Mouse (Mus musculus) E14TG2a.4 (cell line): Measurements from ENCODE around the gene Il4.

Experiments
- CTCF ChIP-seq: conservative IDR thresholded peaks from 2 replicates; pipeline ENCODE4 v1.5.1; 2014; ENCODE audit warnings: low read length
- NANOG ChIP-seq: IDR thresholded peaks from 2 replicates; pipeline ENCODE4 v1.6.1; 2014; ENCODE audit warnings: borderline replicate concordance, low read length, mixed read lengths
- POU5F1 ChIP-seq: IDR thresholded peaks from 2 replicates; pipeline ENCODE4 v1.6.1; 2014; ENCODE audit warnings: low read length, borderline replicate concordance

- TF ChIP-seq CTCF = no peak
- TF ChIP-seq NANOG = no peak
- TF ChIP-seq POU5F1 = no peak
Measured at GRCm38 (mm10) chr11:53637803-53638260, 19.4 kb upstream of the Il4 start.
